Mouse (Mus musculus) limb, embryonic 11.5 days (tissue): ENCODE data around the gene Cd52. TPM values are rescaled to one million over a fixed set of nuclear protein-coding genes. Genes with fewer than 3 reads are reported as not detected.

Experiments
- ATAC-seq: fragments of 200-750 bp; cut with Nextera tagmentation; 2 replicates; pipeline ENCODE4 v1.8.0; 2017; ENCODE audit warnings: low read depth; ENCODE audit not compliant: insufficient number of reproducible peaks, low FRiP score, low TSS enrichment
- DNase-seq: peaks from one replicate; pipeline ENCODE4 v3.0.0-alpha.2; 2015; ENCODE audit warnings: low spot score
- H3K27ac ChIP-seq: fragments of 300-500 bp; sonication (generic); replicated peaks from 2 replicates; pipeline ENCODE4 v1.5.1; 2014; ENCODE audit warnings: low read depth, mild to moderate bottlenecking, low read length
- H3K27me3 ChIP-seq: fragments of 300-500 bp; sonication (generic); 2 replicates; pipeline ENCODE4 v1.6.1; 2014; ENCODE audit warnings: mild to moderate bottlenecking, low read length, mixed read lengths; ENCODE audit not compliant: control insufficient read depth, insufficient read depth
- H3K36me3 ChIP-seq: fragments of 300-500 bp; sonication (generic); 2 replicates; pipeline ENCODE4 v1.6.1; 2014; ENCODE audit warnings: mild to moderate bottlenecking, low read length, moderate library complexity, mixed read lengths; ENCODE audit not compliant: control insufficient read depth, insufficient read depth
- H3K4me1 ChIP-seq: fragments of 300-500 bp; sonication (generic); 2 replicates; pipeline ENCODE4 v1.6.1; 2014; ENCODE audit warnings: low read length, mixed read lengths; ENCODE audit not compliant: control insufficient read depth, insufficient read depth
- H3K4me2 ChIP-seq: fragments of 300-500 bp; sonication (generic); 2 replicates; pipeline ENCODE4 v1.6.1; 2014; ENCODE audit warnings: low read depth, mild to moderate bottlenecking, moderate library complexity; ENCODE audit not compliant: severe bottlenecking
- H3K4me3 ChIP-seq: fragments of 300-500 bp; sonication (generic); 2 replicates; pipeline ENCODE4 v1.5.1; 2014; ENCODE audit warnings: low read depth, low read length
- H3K9ac ChIP-seq: fragments of 300-500 bp; sonication (generic); 2 replicates; pipeline ENCODE4 v1.6.1; 2014; ENCODE audit warnings: mild to moderate bottlenecking, low read length
- H3K9me3 ChIP-seq: fragments of 300-500 bp; sonication (generic); 2 replicates; pipeline ENCODE4 v1.6.1; 2016; ENCODE audit warnings: low read length; ENCODE audit not compliant: control insufficient read depth
- WGBS: fragments of 180-500 bp; shearing (Covaris S2); extraction: QIAGEN DNeasy Blood & Tissue Kit; methylation state at CpG from one replicate; pipeline ENCODE4 v1.1.7; 2014; 5-methylcytosine and 5-hydroxymethylcytosine counted together
- polyA plus RNA-seq: library from polyadenylated mRNA; unstranded; fragments of >200 nt; fragmentation: Nextera tagmentation; extraction: Ambion mirVana; gene quantifications from 2 replicates; pipeline ENCODE4 v1.2.1, GENCODE M21; 2014

Cd52 gene
- polyA plus RNA-seq, 1 experiment from 2014 or later, result 6.2 TPM

GRCm38 (mm10) chr4:134092382-134093288 is 2.2 kb downstream of the Cd52 start:
- no peaks in the 10 kb centered on the region for H3K4me1 ChIP-seq
- no peak overlapping the region for H3K4me3 ChIP-seq
- no peak overlapping the region for H3K4me2 ChIP-seq
- no peaks in the 10 kb centered on the region for H3K27me3 ChIP-seq
- H3K36me3 ChIP-seq, result no peaks in the 10 kb centered on the region
- H3K27ac ChIP-seq, result no peak overlapping the region
- peak; percentile 46 for DNase-seq
- 73% methylated on average over 6 of the region's 6 CpGs for WGBS
- no peak overlapping the region for H3K9ac ChIP-seq
- ATAC-seq, result no peak
- H3K9me3 ChIP-seq, result no peaks in the 10 kb centered on the region

DNA sequence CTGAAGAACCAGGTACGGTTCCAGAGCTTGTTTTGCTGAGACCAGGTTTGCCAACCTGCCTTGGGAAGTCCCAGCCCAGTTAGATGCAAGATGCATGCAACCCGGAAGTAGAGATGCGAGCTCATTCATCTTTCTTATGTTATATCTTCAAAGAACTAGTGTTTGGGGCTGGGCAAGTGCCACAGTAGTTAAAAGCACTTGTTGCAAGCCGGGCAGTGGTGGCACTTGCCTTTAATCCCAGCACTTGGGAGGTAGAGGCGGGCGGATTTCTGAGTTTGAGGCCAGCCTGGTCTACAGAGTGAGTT is 3.7 kb downstream of the Cd52 start:
- H3K27me3 ChIP-seq, result no peaks in the 10 kb centered on the region
- H3K4me2 ChIP-seq, result no peak overlapping the region
- H3K36me3 ChIP-seq, result no peaks in the 10 kb centered on the region
- ATAC-seq (no peak), DNase-seq (no peak)
- H3K4me1 ChIP-seq, result no peaks in the 10 kb centered on the region
- H3K9ac ChIP-seq, result no peak overlapping the region
- H3K9me3 ChIP-seq, result no peaks in the 10 kb centered on the region
- no peak overlapping the region for H3K27ac ChIP-seq
- 88% methylated on average over 6 of the region's 6 CpGs for WGBS
- H3K4me3 ChIP-seq, result no peak overlapping the region

DNA sequence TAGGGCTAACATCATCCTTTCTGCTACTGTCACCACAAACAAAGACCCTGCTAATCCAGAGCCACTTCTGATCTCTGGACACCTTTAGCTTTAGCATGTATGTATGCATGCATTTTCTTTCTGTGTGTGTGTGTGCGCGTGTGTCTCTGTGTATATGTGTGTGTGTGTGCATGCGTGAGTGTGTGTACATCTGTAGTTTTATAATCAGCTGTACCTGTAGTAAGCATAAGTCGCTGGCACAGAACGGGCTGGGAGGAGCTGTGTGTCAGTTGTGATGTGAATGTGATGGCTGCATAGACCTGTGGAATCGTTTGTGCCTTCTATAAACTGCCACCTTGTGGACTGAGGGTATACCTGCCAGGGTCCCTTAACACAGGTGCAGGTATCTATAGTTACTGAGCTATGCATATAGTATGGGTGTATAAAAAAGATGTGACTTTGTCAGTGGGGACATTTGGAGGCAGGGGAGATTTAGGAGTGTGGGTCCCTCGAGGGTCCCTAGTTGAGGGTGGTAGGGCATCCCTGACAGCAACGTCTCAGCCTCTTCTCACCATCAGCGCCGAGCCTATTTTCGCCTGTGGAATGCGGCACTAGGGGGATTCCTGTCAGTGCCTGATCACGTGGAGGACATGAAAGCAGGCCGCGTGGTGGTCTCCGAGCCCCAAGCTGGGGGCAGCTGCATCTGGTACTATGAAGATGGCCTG is 4.2 kb downstream of the Cd52 start:
- 81% methylated on average over 16 of the region's 16 CpGs for WGBS
- DNase-seq, result no peak
- H3K27ac ChIP-seq, result no peak overlapping the region
- H3K27me3 ChIP-seq, result no peaks in the 10 kb centered on the region
- H3K4me3 ChIP-seq, result no peak overlapping the region
- H3K9me3 ChIP-seq, result no peaks in the 10 kb centered on the region
- H3K36me3 ChIP-seq, result no peaks in the 10 kb centered on the region
- no peak overlapping the region for H3K9ac ChIP-seq
- no peak for ATAC-seq
- H3K4me1 ChIP-seq, result no peaks in the 10 kb centered on the region
- H3K4me2 ChIP-seq, result no peak overlapping the region

DNA sequence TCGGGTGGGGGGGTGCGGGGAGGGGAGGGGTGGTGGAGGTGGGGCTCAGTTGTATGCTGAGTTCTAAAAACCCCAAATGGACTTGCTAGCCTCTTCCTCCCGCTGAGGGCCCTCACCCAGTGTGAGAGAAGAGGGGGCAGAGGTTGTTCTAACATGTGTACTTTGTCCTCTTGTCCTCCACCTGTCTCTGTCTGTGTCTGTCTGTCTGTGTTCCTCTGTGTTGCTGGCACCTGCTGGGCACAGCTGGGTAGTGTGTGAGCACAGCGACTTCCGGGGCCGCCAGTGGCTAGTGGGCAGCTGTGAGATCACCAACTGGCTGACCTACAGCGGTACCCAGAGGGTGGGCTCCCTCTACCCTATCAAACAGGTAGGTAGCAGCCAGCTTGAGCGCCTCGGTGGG is 5.9 kb downstream of the Cd52 start:
- H3K9me3 ChIP-seq, result no peaks in the 10 kb centered on the region
- ATAC-seq (no peak), DNase-seq (no peak)
- H3K4me2 ChIP-seq, result no peak overlapping the region
- H3K9ac ChIP-seq, result no peak overlapping the region
- H3K4me1 ChIP-seq, result no peaks in the 10 kb centered on the region
- no peaks in the 10 kb centered on the region for H3K36me3 ChIP-seq
- H3K27ac ChIP-seq, result no peak overlapping the region
- no peaks in the 10 kb centered on the region for H3K27me3 ChIP-seq
- no peak overlapping the region for H3K4me3 ChIP-seq
- WGBS, result 76% methylated on average over 9 of the region's 9 CpGs

DNA sequence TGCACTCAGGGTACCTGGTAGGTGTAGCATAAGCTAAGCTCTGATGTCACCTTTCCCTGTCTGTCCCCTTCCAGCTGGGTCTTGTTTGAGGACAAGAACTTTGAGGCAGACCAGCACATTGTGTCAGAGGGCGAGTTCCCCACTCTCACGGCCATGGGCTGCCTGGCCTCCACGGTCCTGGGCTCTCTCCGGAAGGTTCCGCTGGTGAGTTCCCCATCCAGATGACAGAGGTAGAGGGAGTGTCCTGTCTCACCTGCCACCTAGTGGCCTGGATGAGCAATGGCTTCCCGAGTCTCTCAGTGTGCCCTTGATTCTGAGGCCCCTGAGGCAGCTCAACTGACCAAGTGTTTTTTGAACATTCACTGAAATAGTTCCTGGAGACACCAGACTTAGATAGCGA is 7.5 kb downstream of the Cd52 start:
- Histone ChIP-seq H3K4me2 (no peak overlapping the region), H3K36me3 (no peaks in the 10 kb centered on the region), H3K4me1 (no peaks in the 10 kb centered on the region), H3K27me3 (no peaks in the 10 kb centered on the region), H3K27ac (no peak overlapping the region), H3K9me3 (no peaks in the 10 kb centered on the region), H3K9ac (no peak overlapping the region), H3K4me3 (no peak overlapping the region)
- ATAC-seq (no peak), DNase-seq (peak; percentile 54)
- WGBS, result 49% methylated on average over 7 of the region's 7 CpGs

DNA sequence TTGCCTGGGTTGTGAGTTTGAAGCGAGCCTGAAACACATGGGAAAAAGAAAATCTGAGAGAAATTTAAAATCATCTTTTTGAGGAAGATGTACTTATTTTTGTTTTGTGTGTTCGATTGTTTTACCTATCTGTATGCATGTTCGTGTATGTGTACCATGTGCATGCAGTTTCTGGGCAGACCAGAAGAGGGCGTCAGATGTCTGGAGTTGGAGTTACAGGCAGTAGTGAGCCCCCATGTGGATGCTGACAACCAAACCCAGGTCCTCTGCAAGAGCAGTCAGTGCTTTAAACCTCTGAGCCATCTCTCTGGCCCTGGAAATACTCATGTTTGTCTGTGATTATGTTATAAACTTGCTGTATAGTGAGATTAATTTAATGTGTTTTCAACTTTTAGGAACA is 9.9 kb downstream of the Cd52 start:
- Histone ChIP-seq H3K9ac (no peak overlapping the region), H3K4me1 (no peaks in the 10 kb centered on the region), H3K9me3 (no peaks in the 10 kb centered on the region), H3K4me2 (no peak overlapping the region), H3K36me3 (no peaks in the 10 kb centered on the region), H3K27ac (no peak overlapping the region), H3K27me3 (no peaks in the 10 kb centered on the region), H3K4me3 (no peak overlapping the region)
- 87% methylated on average over 4 of the region's 4 CpGs for WGBS
- DNase-seq, result no peak
- no peak for ATAC-seq

DNA sequence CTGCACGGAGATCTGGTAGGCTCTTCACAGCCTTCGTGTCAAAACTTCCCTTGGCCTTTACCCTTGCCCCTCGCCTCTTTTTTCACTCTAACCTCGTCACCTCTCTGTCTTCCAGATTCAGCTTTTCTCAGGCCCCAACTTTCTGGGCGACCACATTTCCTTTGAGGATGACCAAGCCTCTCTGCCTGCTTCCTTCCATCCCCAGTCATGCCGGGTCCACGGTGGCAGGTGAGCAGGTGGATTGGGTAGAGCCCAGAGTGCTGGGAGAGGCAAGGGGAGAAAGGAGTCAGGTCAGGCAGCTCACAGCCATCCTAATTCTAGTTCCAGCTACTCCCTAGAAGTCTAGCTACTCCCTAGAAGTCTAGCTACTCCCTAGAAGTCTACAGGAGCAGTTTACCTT is 12.4 kb downstream of the Cd52 start:
- H3K4me1 ChIP-seq, result no peaks in the 10 kb centered on the region
- WGBS, result 16% methylated on average over 7 of the region's 7 CpGs
- ATAC-seq (no peak), DNase-seq (no peak)
- H3K9ac ChIP-seq, result 0 out of 2 replicates have a peak overlapping the region, but pooled peaks have one; percentile 27
- no peaks in the 10 kb centered on the region for H3K27me3 ChIP-seq
- peak overlapping the region; percentile 58 for H3K4me2 ChIP-seq
- H3K27ac ChIP-seq, result no peak overlapping the region
- H3K9me3 ChIP-seq, result no peaks in the 10 kb centered on the region
- H3K4me3 ChIP-seq, result peak overlapping the region; percentile 30
- H3K36me3 ChIP-seq, result no peaks in the 10 kb centered on the region

- H3K9me3 ChIP-seq, result no peaks in the 10 kb centered on the region
- no peaks in the 10 kb centered on the region for H3K36me3 ChIP-seq
- ATAC-seq, result peak; percentile 85
- peak overlapping the region; percentile 30 for H3K4me3 ChIP-seq
- no peaks in the 10 kb centered on the region for H3K4me1 ChIP-seq
- H3K4me2 ChIP-seq, result peak overlapping the region; percentile 58
- DNase-seq, result peak; percentile 85
- H3K27me3 ChIP-seq, result no peaks in the 10 kb centered on the region
- H3K9ac ChIP-seq, result 0 out of 2 replicates have a peak overlapping the region, but pooled peaks have one; percentile 27
- H3K27ac ChIP-seq, result no peak overlapping the region
- WGBS, result under 1% methylated on average over 41 of the region's 41 CpGs
These were observed 13.0 kb downstream of the Cd52 start for GRCm38 (mm10) chr4:134081730-134082386.
